Mouse (Mus musculus) gastrocnemius, postnatal 36 days (tissue): Measurements from ENCODE around the gene Trim39. TPM values are rescaled to one million over a fixed set of nuclear protein-coding genes. Genes with fewer than 3 reads are reported as not detected.
"Not testable (repeated sequence)": the region's sequence is repeated elsewhere in the genome, so short reads cannot be mapped to it uniquely, and the experiment has no call there.

ENCODE experiments used
- DNase-seq, 2 experiments: peaks; one replicate each; pipeline ENCODE4 v3.0.0; 2022
- intact Hi-C: fragments of 180-260 bp; cut with DNase I; formaldehyde crosslinking; loops from one replicate; pipeline ENCODE4 v1.15.1; 2025
- total RNA-seq, 2 experiments: library from RNA; stranded (reverse); gene quantifications; 2 replicates each; pipeline ENCODE4 v1.2.3; 2021

Gene Trim39
- total RNA-seq, 2 experiments from 2014 or later = 4.0 to 5.9 TPM

DNA sequence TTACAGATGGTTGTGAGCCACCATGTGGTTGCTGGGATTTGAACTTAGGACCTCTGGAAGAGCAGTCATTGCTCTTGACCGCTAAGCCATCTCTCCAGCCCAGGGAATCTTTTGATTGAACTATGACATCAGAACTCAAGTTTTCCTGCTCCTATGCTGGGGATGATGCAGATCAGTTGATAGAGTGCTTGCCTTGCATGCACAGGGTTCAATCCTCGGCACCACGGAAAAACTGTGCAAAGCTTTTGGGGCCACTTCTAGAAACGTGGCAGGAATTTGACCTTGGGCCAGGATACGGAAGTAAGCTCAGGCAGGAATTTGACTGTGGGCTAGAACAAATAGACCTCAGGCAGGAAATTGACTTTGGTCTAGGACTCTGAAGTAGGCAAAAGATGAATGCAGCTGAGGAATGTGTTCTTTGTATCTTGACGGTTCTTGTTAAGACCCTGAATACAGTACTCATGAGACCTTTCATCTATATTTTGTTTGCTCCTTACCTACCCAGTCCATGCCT, 18.9 kb downstream of the Trim39 start:
- intact Hi-C loops = no loop called here
- no peak for DNase-seq

DNA sequence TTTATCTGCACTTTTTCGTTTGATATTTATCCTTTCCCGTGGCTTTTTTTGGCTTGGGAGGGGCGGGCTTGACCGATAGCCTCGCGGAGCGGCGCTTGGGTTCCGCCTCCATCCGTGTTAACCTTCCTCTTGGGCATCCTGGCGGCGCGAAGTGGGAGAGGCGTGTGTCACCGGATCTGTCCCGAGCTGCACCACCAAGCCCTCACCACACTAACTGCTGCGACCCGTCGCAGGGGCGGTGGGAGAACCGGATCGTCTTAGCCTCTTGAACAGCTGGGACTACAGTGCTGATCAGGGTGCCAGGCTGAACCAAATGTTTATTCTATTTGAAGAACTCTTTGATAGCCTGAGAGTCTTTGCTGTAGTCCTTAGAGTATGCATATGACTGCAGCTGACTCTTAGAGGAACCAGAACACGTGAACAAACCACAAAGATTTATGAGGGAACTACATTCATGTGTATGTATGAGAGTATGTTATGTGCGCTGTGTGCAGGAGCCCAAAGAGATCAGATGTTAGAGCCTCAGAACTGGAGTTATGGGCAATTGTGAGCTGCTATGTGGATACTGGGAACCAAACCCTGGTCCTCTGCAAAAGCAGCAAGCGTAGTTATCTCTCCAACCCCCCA, 19.7 kb downstream of the Trim39 start:
- intact Hi-C loops = no loop called here
- DNase-seq = no peak

DNA sequence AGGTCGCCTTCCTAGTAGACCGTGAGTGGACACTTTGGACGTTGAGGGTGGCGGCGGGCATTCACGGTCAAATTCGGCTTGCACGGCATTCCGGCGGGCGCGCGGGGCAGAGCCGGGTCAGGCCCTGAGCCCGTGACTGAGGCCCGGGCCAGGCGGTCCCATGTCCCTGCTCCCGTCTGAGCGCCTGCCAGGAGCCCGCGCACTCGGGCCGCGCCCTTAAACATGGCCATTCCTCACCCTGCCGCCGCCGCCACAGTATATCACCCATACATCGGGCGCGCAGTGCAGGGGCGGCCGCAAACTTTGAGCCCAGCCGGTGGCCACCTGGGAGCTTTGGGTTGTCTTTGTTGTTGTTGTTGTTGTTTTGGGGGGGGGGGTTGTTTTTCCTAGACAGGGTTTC, 23.2 kb downstream of the Trim39 start:
- no peak for DNase-seq
- intact Hi-C loops = no loop called here

DNA sequence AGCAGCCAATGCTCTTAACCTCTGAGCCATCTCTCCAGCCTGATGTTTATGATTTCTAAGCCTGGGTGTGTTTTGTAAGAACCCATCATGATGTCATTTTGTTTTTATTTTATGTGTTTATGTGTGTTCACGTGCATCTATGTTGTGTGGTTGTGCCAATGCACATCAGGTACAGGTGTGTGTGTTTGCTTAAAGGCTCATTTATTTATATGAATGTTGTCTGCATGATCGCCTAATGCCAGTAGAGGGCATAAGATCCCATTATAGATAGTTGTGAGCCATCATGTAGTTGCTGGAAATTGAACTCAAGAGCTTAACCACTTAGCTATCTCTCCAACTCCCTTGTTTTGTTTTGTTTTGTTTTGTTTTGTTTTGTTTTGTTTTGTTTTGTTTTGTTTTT, 26.3 kb downstream of the Trim39 start:
- intact Hi-C loops = no loop called here

DNA sequence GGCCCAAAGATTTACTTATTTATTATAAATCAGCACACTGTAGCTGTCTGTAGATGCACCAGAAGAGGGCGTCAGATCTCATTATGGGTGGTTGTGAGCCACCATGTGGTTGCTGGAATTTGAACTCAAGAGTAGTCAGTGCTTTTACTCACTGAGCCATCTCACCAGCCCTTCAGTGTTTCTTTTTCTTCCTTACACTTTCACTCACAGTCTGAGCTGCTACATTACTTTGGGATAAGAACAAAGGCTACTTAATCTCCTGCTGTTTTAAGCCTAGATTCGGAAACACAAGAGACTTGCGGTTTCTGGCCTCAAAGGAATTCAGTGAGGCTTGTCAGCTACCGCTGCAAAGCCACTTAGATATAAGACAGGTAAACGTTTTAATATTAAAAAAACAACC, 28.0 kb downstream of the Trim39 start:
- intact Hi-C loops = no loop called here
- DNase-seq = no peak

More for the DNA sequence above, 26.3 kb downstream of the Trim39 start:
- no peak for DNase-seq

DNA sequence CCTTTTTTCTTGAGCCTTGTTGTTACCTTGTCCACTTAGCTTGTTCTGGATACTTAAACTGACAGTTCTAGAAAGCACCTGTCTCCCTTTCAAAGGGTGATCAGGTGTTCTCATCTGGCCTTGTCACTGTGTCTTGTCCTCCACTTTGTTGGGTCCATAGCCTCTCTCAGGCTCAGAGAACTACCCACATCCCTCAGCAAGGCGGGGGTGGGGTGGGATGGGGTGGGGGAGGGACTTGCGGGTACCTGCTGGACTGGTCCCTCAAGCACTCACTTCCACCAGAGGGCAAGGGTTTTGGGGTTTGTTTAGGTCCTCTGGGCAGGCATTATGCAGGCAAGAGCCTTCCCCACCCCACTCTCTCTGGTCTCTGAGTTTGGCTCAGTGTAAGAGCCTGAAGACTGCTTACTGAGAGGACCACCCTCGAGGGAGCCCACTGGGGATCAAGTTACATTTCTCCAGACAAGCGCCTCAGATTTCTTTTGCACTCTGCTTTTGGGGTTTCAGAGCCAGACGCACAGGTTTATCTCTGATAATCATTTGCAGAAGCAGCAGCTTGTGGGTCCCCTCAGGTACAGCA, 31.3 kb downstream of the Trim39 start:
- intact Hi-C loops = no loop called here
- no peak for DNase-seq

DNA sequence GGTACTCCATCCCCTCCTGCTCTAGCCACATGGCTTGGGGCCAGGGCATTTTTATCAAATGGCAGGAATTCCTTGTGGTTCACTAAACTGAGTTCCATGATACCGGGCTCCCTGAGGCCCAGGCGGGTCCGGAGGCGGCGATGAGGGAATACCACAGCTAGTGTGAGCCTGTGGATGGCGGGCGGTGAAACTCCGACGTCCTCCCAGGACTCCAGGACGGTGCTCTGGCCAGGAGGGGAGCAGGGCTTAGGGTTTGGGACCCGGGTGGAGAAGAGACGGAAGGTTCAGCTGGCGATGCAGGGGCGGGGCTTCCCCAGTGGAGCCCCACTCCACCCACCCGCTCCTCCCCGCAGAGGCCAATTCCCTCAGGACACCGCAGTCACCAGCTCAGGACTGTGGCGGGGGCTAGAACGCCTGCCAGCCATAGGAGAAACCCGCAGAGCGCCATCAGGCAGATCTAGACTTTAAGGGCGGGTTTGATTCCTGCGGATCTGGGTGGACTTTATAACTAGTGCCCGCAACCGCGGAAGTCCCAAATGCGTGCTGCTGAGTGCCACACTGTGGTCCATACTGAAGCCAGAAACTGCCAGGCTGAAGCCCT, 34.6 kb downstream of the Trim39 start:
- intact Hi-C loops = no loop called here
- DNase-seq = no peak

DNA sequence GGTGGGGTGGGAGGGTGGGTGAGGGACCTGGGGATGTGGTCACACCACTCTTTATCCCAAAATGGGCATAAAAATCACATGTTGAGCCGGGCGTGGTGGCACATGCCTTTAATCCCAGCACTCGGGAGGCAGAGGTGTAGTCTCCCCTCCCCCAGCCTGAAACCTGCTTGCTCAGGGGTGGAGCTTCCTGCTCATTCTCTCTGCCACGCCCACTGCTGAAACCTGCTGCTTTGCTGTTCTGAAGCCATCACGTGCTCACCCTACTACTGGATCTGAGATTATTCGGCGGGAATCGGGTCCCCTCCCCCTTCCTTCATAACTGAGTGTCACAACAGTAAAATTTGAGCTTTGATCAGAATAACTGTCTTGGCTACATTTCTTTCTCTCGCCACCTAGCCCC, 36.7 kb downstream of the Trim39 start:
- intact Hi-C loops, DNase-seq: not testable (repeated sequence)

DNA sequence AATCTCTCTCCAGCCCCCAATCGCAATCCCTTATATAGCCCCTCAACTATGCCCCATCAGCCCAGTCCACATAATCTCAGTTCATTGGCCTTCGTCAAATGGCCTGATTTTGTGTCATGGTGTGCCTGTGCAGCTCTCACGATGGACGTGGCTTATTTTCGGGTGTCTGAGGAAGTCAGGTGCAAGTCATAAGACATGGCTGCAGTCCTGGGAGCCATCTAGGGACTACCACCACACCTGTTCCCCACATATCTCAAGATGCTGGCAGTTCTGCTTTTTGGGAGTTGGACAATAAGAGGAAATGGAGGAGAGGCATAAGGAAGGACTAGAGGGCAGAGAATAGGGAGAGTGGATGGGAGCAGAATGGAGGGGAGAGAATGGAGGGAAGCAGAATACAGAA, 38.5 kb downstream of the Trim39 start:
- no peak for DNase-seq
- intact Hi-C loops = no loop called here

DNA sequence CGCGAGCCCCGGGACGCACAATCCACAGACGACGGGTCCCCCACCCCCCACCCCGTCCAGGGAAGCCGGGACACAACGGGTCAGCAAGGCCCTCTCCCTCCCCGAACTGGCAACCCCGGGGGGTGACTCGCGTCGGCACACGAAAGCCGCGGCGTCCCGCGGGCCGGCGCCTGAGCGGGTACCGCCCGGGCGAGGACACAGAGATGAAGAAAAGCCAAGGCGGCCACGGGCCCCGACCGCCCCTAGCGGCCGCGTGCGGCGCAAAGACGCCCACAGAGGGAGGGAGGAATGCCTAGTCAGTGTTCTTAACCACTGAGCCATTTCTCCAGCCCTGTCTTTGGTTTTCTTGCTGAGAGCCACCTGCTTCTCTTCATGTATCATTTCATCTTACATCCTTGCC, 40.7 kb downstream of the Trim39 start:
- DNase-seq = peak; percentile 32 to 48
- intact Hi-C loops = no loop called here

DNA sequence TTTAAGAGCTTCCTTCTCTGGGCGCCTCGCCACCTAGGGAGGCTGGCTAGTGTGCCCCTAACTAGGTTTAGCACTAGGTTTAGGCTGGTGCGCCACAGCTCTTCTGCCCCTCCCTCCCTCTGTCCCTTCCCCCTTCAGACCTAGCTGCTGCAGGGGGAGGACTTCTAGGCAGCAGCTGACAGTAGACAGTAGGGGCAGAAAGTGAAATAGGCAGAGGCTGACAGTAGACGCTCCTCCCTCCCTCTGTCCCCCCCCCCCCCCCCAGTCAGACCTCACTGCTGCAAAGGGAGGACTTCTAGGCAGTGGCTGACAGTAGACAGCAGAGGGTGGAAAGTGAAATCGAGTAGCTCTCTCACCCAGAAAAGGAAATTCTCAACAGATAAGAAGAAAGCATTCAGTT, 43.0 kb downstream of the Trim39 start:
- intact Hi-C loops = no loop called here
- no peak for DNase-seq

DNA sequence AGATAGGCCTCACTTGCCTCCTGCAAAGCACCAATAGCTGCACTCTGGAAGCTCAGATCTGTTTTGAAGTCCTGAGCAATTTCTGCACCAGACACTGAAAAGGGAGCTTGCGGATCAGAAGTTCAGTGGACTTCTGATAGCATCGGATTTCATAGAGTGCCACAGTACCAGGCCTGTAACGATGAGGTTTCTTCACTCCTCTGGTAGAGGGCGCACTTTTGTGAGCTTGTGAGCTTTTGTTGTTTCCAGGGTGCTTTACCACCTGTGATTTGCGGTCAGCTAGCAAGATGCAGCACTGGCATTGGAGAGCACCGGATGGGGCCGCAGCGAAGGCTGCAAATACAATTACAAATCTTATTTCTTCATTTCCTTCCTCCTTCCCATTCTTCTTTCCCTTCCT, 45.1 kb downstream of the Trim39 start:
- intact Hi-C loops = no loop called here
- no peak for DNase-seq

DNA sequence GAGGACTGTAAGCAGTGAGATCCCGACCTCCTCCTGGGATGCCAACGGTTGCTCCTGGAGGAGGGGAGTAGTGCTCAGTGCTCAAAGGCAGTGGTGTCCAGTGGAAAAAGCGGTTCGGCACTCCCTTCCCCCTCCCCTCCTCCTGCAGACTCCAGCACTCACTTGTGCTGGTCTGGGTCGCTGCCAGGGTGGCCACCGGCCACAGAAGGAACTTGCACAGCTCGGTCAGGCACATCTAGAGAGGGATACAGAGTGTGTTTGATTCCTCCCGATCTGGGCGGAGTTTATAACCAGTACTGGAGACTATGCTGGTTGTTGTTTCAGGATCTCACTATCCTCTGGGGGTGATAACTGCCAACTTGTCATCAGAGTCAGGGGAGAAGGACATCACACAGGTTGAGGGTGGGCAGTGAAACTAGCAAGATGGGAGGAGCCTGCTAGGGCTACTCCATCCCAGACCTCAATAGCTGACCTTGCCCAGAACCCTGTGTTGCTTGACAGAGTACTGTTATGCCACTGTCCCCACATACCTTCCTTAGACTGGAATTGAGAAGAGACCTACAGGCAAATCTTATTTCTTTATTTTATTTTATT, 46.7 kb downstream of the Trim39 start:
- intact Hi-C loops = no loop called here
- no peak for DNase-seq

DNA sequence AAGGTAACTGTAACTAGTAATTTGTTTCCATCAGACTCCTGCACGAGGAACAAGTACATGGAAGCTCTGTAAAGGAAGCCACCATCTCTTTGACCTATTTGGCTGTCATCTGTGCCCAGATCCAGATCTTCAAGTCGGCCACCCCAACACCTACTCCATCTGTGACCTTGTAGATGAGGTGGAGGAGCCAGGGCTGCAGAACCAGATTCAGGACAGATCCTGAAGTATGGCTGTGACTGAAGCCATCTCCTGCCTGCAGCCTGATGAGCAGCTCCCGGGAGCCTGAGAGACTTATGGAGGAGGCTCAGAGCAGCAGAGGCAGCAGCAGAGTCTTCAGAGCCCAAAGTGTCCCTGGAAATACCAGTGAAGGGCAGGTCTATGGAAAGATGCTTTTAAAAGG, 47.6 kb downstream of the Trim39 start:
- DNase-seq = no peak
- intact Hi-C loops = no loop called here

DNA sequence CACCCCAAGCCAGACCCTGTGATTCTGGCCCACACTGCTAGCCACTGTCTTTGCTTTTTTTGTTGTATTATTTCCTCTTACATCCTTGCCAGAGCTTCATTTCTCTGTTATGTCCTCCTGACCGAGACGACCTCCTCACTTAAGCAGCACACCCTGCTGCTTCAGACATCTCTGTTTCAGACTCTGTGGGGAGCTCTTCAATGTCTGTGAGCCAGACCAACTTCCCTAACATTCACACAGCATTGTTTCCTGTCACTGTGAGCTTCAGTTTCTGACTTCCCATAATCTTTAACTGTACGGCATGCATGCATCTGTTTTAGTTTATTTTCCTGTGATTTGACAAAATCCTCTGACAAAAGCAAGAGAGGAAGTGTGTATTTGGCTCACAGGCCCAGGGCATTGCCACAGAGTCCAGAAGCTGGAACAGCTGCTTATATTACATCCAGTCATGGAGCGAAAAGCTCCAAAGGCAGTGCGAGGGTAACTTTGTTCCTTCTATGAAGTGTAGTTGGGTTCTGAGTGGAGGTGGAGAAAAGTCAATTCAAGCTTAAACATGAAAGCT, 53.4 kb downstream of the Trim39 start:
- no peak for DNase-seq
- intact Hi-C loops = no loop called here

DNA sequence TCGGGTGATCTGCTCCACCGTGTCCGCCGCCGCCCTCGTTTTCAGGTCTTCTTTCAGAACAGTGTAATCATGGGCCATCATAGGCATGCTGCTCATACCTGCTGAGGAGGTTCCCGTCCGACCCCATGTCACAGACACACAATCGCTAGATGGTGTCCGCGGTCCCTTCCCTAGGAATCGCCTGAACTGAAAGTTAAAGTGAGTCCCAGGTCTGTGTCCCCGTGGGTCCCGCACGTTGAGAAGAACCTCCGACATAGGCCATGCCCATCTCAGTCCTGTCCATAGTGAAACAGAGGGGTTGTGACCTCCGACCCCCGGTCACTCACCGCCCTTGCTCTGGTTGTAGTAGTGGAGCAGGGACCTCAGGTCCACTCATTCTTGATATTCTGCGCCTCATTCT, 56.5 kb downstream of the Trim39 start:
- no peak for DNase-seq
- intact Hi-C loops = no loop called here

Other genes with a start within 250 kb of the Trim39 start
- gene H2-T23, start 239.4 kb downstream of the Trim39 start, total RNA-seq = 1 to 10 TPM; 7.7 to 8.3 TPM
- gene H2-T22, start 229.5 kb downstream of the Trim39 start, total RNA-seq = 1 to 10 TPM; 7.1 to 8.0 TPM
- not detected for gene Gm6034, start 229.3 kb downstream of the Trim39 start, total RNA-seq
- gene Gm11127, start 213.9 kb downstream of the Trim39 start, total RNA-seq = 1 to 10 TPM; 1.5 to 2.1 TPM
- not detected for gene Gm19684, start 150.6 kb downstream of the Trim39 start, total RNA-seq
- gene Gm7030, start 142.8 kb downstream of the Trim39 start, total RNA-seq = not detected
- not detected for gene Gm8909, start 103.7 kb downstream of the Trim39 start, total RNA-seq
- under 1 TPM in 1 of 2 experiments, not detected in 1; 0.59 TPM for gene H2-T3, start 82.0 kb downstream of the Trim39 start, total RNA-seq
- 10 to 100 TPM; 34.5 to 39.6 TPM for gene Rpp21, start 14.2 kb downstream of the Trim39 start, total RNA-seq
- not detected for gene H2-M10.2, start 14.2 kb upstream of the Trim39 start, total RNA-seq
- not detected for gene H2-M10.1, start 53.9 kb upstream of the Trim39 start, total RNA-seq
- gene H2-M10.3, start 96.2 kb upstream of the Trim39 start, total RNA-seq = not detected
- not detected for gene H2-M10.4, start 190.1 kb upstream of the Trim39 start, total RNA-seq